Mouse (Mus musculus) kidney, postnatal 36 days (tissue): ENCODE measurements at regions not wholly inside any gene's neighbourhood (a gene's known extent, or its start where the extent isn't known, plus 50 kb on each side); places are given as distances from the start of the nearest gene placed in this dataset.

ENCODE experiments used
- DNase-seq, 2 experiments: peaks; one replicate each; pipeline ENCODE4 v3.0.0; 2021 to 2022; ENCODE audit warnings: mixed read lengths in 2 of 2

- peak; percentile 43 to 54 for DNase-seq
Measured at GRCm38 (mm10) chr5:54258087-54258733, 259.9 kb downstream of the Stim2 start.

DNA sequence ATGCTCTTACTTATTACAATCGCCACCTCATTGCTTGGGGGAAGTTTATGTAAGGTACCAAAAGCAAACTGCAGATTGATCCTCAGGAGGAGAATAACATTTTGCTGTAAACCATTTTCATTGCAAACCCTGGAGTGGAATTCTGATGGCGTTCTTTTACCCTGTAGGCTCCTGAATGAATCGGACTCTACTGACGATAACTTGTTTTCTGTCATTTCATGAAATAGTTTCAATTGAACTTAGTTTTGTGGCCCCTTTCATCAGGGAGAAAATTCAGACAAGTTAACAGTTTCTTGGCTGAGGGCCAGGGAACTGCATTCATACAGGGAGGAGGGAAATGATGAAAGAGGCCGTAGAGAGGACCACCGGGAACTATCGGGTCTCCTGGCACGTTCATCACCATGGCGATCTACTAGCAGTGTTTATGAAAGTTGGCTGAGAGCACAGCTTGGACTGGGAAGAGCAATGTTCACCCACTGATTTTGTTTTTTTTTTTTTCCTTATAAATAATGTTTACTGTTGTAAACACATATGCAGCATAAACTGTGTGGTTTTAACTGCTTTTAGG, 266.7 kb downstream of the Stim2 start:
- no peak for DNase-seq

GRCm38 (mm10) chr5:54267905-54268590, 269.7 kb downstream of the Stim2 start:
- DNase-seq, result no peak

GRCm38 (mm10) chr5:54279357-54279756, 281.1 kb downstream of the Stim2 start:
- DNase-seq, result no peak

GRCm38 (mm10) chr5:54280670-54281069, 282.4 kb downstream of the Stim2 start:
- DNase-seq, result no peak

DNA sequence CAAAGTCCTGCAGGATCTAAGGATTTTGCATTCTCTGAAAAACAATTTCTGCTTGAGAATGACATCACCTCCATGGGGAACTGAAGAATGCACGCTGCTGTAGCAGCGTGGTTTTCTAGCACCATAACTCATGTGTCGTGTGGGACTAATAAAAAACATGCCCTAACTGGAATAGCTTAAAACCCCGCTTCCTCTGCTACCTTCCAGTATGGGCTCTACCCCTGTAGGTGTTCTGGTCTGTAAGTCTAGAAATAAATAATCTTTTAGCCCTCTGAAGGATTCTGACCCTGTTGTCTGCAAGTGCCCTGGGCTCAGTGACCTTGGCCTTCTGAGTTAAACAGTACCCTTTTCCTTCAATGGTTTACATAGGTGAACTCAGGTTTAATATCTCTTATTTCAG, 282.8 kb downstream of the Stim2 start:
- peak; percentile 26 to 35 for DNase-seq

- peak; percentile 29 to 42 for DNase-seq
Measured at GRCm38 (mm10) chr5:54290372-54291080, 292.2 kb downstream of the Stim2 start.

DNA sequence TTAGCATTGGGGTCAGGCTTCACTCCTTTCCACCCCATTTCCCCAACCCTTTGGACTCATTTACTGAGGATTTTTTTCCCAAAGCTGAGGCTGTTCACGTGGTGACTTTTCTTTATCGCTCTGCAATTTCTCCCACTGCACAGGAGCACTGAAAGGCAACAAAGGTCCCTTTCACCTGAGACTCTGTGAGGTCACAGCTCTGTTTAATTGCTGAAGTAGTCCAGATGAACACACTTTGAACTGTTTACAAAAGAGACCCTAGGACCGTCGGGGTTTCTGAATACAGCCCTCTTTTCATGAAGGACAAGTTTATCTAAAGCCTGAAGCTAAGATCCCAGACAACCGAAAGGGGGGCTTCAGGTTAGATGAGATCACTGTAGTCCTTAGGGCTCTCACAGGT, 293.6 kb downstream of the Stim2 start:
- peak; percentile 6 to 16 for DNase-seq

DNA sequence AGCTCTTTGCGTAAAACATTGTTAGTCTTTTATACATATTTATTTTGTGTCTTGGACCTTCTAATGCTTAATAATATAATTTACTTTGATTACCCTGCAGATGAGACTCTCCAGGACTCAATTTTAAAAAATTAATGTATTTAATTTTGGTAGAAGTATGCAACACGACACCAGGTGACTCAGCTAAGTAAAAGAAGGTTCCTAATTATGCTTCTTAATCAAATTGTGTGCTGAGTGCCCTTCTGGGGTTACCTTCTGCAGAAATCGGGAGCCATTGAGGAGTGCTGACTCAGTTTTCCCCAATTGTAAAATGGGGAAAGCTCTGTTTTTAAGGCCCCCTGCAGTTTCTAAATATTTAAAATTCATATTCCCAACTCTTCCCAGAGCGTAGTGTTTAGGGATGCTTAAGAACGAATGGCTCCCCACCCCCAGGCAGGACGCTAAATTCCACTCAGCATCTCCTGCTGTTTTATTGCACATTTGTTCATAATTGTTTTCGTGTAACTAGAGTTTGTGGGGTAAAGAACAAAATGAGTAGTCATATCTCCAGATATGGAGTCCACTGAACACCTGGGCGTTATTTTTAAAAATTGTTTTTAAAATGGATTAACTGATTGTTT, 315.5 kb downstream of the Stim2 start:
- DNase-seq, result no peak

- no peak for DNase-seq
Measured at GRCm38 (mm10) chr5:54330415-54330814, 332.1 kb downstream of the Stim2 start.

- DNase-seq, result no peak
Measured at GRCm38 (mm10) chr5:54342976-54343375, 344.7 kb downstream of the Stim2 start.

- no peak for DNase-seq
Measured at GRCm38 (mm10) chr5:54343432-54343831, 345.1 kb downstream of the Stim2 start.

DNA sequence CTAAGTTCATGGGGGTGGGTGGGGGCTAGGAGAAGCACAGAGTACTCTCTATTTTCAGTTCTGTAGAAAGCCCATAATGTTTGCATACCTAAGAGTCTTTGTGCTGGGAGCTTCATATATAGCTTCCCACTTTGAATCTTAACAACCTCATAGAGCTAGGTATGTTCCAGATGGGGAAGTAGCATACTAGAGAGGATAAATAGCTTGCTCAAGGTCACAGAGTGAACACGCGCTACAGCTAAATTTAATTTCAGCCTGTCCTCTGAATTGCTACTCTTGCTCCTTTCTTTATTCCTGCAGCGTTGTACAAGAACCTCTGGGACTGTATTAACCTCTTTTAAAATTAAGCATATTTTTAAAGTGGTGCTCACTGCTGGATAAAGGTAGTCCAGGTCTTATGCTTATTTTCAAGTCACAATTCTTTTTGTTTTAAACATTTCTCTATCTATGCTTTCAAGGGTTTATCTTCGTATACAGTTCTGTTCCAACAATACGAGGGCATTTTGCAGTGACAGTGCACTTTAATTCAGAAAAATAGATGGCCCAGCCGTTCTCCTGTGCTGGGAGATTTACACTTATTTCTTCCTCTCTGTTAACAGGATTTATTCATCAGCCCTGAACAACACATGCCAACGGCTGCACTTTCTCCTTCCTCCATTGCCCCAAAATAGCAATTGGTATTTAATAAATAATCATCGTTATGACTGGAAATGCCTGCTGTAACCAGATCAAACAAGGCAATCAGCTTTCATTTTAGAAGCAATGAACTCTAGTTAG, 350.7 kb downstream of the Stim2 start:
- DNase-seq, result no peak

DNA sequence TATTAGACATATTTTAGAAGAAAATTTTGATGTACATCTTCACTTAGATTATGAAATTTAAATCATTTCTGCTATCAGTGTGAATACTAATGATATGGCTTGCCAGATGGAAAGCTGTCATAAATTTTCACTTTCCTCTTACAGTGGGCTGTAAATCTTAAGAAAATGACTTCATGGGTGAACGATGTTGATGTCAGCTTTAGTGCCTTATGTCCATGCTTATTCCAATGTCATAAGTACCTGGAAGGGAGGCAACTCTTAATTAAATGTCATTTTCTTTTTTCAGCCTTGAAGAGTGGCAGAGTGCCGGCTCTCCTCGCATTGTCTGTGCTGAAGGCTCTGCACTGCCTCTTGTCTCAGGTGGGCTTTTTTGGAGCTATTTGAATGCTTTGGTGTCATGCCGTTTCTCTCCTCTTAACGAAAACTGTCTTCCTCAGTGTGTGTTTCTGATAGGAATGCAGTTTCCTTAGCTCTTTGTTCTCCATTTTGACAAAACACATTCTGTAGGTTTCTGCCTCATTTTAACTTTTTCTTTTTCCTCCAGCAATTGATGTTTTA, 351.6 kb downstream of the Stim2 start:
- no peak for DNase-seq

DNA sequence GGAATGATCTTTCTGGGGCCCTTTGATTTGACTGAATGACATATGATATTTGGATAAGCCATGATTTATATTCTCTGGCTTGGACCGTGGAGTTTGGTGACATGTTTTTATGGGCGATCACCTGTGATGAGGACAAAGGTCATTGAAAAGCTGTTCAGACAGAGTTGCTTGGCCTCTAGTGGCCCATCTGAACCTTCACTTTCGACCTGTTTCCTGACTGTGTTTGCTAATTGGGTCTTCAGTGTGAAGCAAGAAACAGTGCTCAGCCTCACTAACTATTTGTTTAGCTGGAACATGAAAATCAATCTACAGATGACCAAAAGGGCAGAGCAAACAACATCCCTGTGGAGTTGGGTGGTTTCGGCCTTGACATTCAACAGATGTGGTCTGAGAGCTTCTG, 357.8 kb downstream of the Stim2 start:
- DNase-seq, result no peak

GRCm38 (mm10) chr5:54357501-54357900, 359.2 kb downstream of the Stim2 start:
- DNase-seq, result no peak

- no peak for DNase-seq
Measured at GRCm38 (mm10) chr5:54358221-54358620, 359.9 kb downstream of the Stim2 start.
